Mouse (Mus musculus) bone marrow, adult 2 months (tissue): ENCODE results near the gene 4930516K23Rik. TPM values are rescaled to one million over a fixed set of nuclear protein-coding genes. Genes with fewer than 3 reads are reported as not detected.

Source experiments
- H3K27ac ChIP-seq: fragments of 200-500 bp; 2 replicates; pipeline ENCODE4 v1.5.1; 2012; ENCODE audit warnings: low read depth, mild to moderate bottlenecking, control low read depth, inconsistent platforms, low read length; ENCODE audit not compliant: control insufficient read depth, poor library complexity, insufficient read depth
- H3K4me1 ChIP-seq: fragments of 200-500 bp; 2 replicates; pipeline ENCODE4 v1.6.1; 2011; ENCODE audit warnings: low read length; ENCODE audit not compliant: control insufficient read depth, insufficient read depth
- H3K4me3 ChIP-seq: fragments of 200-500 bp; replicated peaks from 2 replicates; pipeline ENCODE3; 2011; ENCODE audit warnings: mild to moderate bottlenecking, low read depth, low read length, control low read depth; ENCODE audit not compliant: control insufficient read depth
- CTCF ChIP-seq: fragments of 200-500 bp; IDR thresholded peaks from 2 replicates; pipeline ENCODE4 v1.5.1; 2011; ENCODE audit warnings: low read length, control low read depth; ENCODE audit not compliant: control insufficient read depth, insufficient read depth
- POLR2A ChIP-seq: fragments of 200-500 bp; IDR thresholded peaks from 2 replicates; pipeline ENCODE4 v1.6.1; 2011; ENCODE audit warnings: low read depth, mild to moderate bottlenecking, control low read depth, low read length, borderline replicate concordance; ENCODE audit not compliant: control insufficient read depth
- WGBS: fragments of 180-500 bp; shearing (Covaris S2); methylation state at CpG from one replicate; pipeline ENCODE4 v1.1.7; 2018; 5-methylcytosine and 5-hydroxymethylcytosine counted together
- polyA plus RNA-seq: library from polyadenylated mRNA; stranded (reverse); fragments of >200 nt; gene quantifications from 2 replicates; pipeline ENCODE4 v1.2.4, GENCODE M21; 2011; ENCODE audit warnings: low replicate concordance; ENCODE audit not compliant: missing spikeins, insufficient read depth, insufficient read length

The 4930516K23Rik gene
- polyA plus RNA-seq, 1 experiment = not detected

DNA sequence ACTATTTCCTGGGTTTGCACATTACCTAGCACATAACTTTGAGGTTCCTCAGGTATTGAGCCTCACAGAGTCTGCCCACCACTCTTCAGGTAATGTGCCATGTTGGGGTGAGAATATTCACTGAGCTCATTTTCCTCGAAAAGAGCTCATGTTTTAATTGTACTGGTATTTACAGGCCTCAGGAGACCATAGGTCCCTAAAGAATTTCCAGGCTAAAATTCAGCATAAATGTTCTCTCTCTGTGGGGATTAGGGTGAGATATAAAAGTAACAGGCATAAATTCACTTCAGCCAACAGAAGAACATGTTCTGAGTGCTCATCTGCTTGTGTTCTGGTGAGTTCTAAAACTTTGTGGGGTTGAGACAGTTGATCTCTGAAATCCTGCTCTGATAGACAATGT lies 26.1 kb downstream of the 4930516K23Rik start, which contains the start of gene Olfr641:
Gene Olfr641, plus strand, starts transcription at position 301 of the 400 bp plus-strand sequence.
- TF ChIP-seq POLR2A = no peak
- TF ChIP-seq CTCF = no peak
- WGBS = 74% methylated on average over 1 of the region's 1 CpGs
- no peak within 1 kb of the TSS for H3K27ac ChIP-seq
- no peak within 1 kb of the TSS for H3K4me3 ChIP-seq
- no peaks in the 10 kb centered on the region for H3K4me1 ChIP-seq

GRCm38 (mm10) chr7:104026978-104027377 lies 34.3 kb downstream of the 4930516K23Rik start:
- WGBS = 40% methylated on average over 3 of the region's 3 CpGs
- H3K4me3 ChIP-seq = no peak overlapping the region
- TF ChIP-seq POLR2A (no peak), CTCF (no peak)
- H3K4me1 ChIP-seq = no peaks in the 10 kb centered on the region
- H3K27ac ChIP-seq = no peak overlapping the region

- Histone ChIP-seq H3K27ac (no peak within 1 kb of the TSS), H3K4me3 (no peak within 1 kb of the TSS), H3K4me1 (no peaks in the 10 kb centered on the region)
- WGBS = 56% methylated on average over 6 of the region's 6 CpGs
- TF ChIP-seq CTCF (no peak), POLR2A (no peak)
Measured at GRCm38 (mm10) chr7:104025473-104025872, 35.8 kb downstream of the 4930516K23Rik start, which contains the start of gene Olfr640. Gene Olfr640 (minus strand): TSS chr7:104025573.

DNA sequence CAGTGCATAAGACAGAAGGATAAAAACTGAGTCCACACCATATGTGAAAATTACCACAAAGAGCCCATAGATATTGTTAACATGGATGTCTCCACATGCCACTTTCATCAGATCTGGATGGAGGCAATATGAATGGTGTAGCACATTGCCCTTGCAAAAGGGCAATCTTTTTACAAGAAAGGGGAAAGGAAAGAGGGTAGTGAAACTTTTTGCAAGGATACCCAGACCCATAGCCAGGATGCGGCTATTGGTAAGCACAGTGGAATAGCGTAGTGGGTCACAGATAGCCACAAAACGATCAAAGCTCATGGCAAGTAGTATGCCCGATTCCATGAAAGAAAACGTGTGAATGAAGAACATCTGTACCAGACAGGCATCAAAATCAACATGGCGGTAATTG lies 39.6 kb downstream of the 4930516K23Rik start:
- no peak for TF ChIP-seq CTCF
- TF ChIP-seq POLR2A = no peak
- Histone ChIP-seq H3K4me3 (no peak overlapping the region), H3K4me1 (no peaks in the 10 kb centered on the region), H3K27ac (no peak overlapping the region)
- WGBS = 86% methylated on average over 6 of the region's 6 CpGs

DNA sequence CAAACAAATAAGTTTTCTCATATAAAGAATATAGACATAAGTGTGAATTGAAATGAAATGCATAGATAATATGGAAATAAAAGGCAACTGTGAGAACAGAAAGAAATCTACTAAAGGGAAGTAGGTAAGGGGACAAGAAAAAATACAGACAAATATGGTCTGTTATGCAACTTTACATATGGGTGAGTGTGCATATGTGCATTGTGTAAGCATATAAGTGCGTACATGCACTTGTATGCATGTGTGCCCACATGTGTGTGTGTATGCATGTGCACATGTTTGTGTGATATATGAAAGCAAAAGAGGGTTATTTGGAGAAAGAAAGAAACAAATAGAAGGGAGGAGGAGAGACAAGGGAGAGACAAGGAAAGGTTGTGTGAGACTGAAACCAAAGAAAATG lies 42.3 kb downstream of the 4930516K23Rik start:
- Histone ChIP-seq H3K4me1 (no peaks in the 10 kb centered on the region), H3K4me3 (no peak overlapping the region), H3K27ac (no peak overlapping the region)
- WGBS = 58% methylated on average over 1 of the region's 1 CpGs
- no peak for TF ChIP-seq CTCF
- TF ChIP-seq POLR2A = no peak

GRCm38 (mm10) chr7:104017203-104017602 lies 44.0 kb downstream of the 4930516K23Rik start, which contains the start of gene Olfr639:
Gene Olfr639 (minus strand): TSS chr7:104017303.
- Histone ChIP-seq H3K4me1 (no peaks in the 10 kb centered on the region), H3K4me3 (no peak within 1 kb of the TSS), H3K27ac (no peak within 1 kb of the TSS)
- TF ChIP-seq CTCF (no peak), POLR2A (no peak)

Other genes starting within 250 kb of the 4930516K23Rik start
- 16,360 and 37,491 TPM in 2 replicates for gene Hbb-bt, start 247.4 kb downstream of the 4930516K23Rik start, polyA plus RNA-seq
- gene Hbb-bs, start 233.3 kb downstream of the 4930516K23Rik start, polyA plus RNA-seq = 44,806 and 110,365 TPM in 2 replicates
- gene Hbb-bh2, start 220.9 kb downstream of the 4930516K23Rik start, polyA plus RNA-seq = not detected in 2 replicates
- gene Hbb-bh1, start 218.3 kb downstream of the 4930516K23Rik start, polyA plus RNA-seq = 1.6 TPM in 1 of 2 replicates, not detected in the other
- 1.6 TPM in 1 of 2 replicates, not detected in the other for gene Hbb-y, start 208.2 kb downstream of the 4930516K23Rik start, polyA plus RNA-seq
- not detected in 2 replicates for gene Olfr66, start 175.2 kb downstream of the 4930516K23Rik start, polyA plus RNA-seq
- gene Olfr64, start 167.0 kb downstream of the 4930516K23Rik start, polyA plus RNA-seq = not detected in 2 replicates
- gene Olfr65, start 158.0 kb downstream of the 4930516K23Rik start, polyA plus RNA-seq = not detected in 2 replicates
- gene Olfr631, start 132.6 kb downstream of the 4930516K23Rik start, polyA plus RNA-seq = not detected in 2 replicates
- gene Olfr632, start 127.1 kb downstream of the 4930516K23Rik start, polyA plus RNA-seq = not detected in 2 replicates
- gene Olfr633, start 117.0 kb downstream of the 4930516K23Rik start, polyA plus RNA-seq = 0.25 TPM in 1 of 2 replicates, not detected in the other
- gene Olfr635, start 90.3 kb downstream of the 4930516K23Rik start, polyA plus RNA-seq = not detected in 2 replicates
- not detected in 2 replicates for gene Olfr638, start 62.7 kb downstream of the 4930516K23Rik start, polyA plus RNA-seq
- not detected in 2 replicates for gene Olfr639, start 44.1 kb downstream of the 4930516K23Rik start, polyA plus RNA-seq
- not detected in 2 replicates for gene Olfr640, start 35.9 kb downstream of the 4930516K23Rik start, polyA plus RNA-seq
- not detected in 2 replicates for gene Olfr641, start 26.0 kb downstream of the 4930516K23Rik start, polyA plus RNA-seq
- 0.29 TPM in 1 of 2 replicates, not detected in the other for gene Olfr642, start 8.8 kb downstream of the 4930516K23Rik start, polyA plus RNA-seq
- not detected in 2 replicates for gene Olfr644, start 10.4 kb upstream of the 4930516K23Rik start, polyA plus RNA-seq
- gene Olfr645, start 24.0 kb upstream of the 4930516K23Rik start, polyA plus RNA-seq = not detected in 2 replicates
- gene Olfr646, start 43.4 kb upstream of the 4930516K23Rik start, polyA plus RNA-seq = not detected in 2 replicates
- not detected in 2 replicates for gene Ubqln5, start 68.4 kb upstream of the 4930516K23Rik start, polyA plus RNA-seq
- not detected in 2 replicates for gene Olfr643, start 76.0 kb upstream of the 4930516K23Rik start, polyA plus RNA-seq
- gene Ubqln3, start 81.8 kb upstream of the 4930516K23Rik start, polyA plus RNA-seq = not detected in 2 replicates
- gene Ubqlnl, start 89.1 kb upstream of the 4930516K23Rik start, polyA plus RNA-seq = not detected in 2 replicates
- not detected in 2 replicates for gene Olfm5, start 103.4 kb upstream of the 4930516K23Rik start, polyA plus RNA-seq
- gene Olfr648, start 121.9 kb upstream of the 4930516K23Rik start, polyA plus RNA-seq = not detected in 2 replicates
- gene Olfr649, start 134.5 kb upstream of the 4930516K23Rik start, polyA plus RNA-seq = not detected in 2 replicates
- gene Trim6, start 157.3 kb upstream of the 4930516K23Rik start, polyA plus RNA-seq = 2.4 and 6.1 TPM in 2 replicates
- gene Trim34a, start 183.0 kb upstream of the 4930516K23Rik start, polyA plus RNA-seq = 10.6 and 18.7 TPM in 2 replicates
- 2.1 and 5.3 TPM in 2 replicates for gene Trim5, start 226.6 kb upstream of the 4930516K23Rik start, polyA plus RNA-seq